Mouse (Mus musculus) CH12.LX (cell line): ENCODE measurements at regions not wholly inside any gene's neighbourhood (a gene's known extent, or its start where the extent isn't known, plus 50 kb on each side); places are given as distances from the start of the nearest gene placed in this dataset.
A peak's percentile ranks its signal among the peaks of the same experiment; 100 is the strongest.

Experiments used
- DNase-seq: peaks from one replicate; pipeline ENCODE4 v3.0.0-alpha.2; 2013; ENCODE audit errors: extremely low read depth
- H3K27ac ChIP-seq: 2 replicates; pipeline ENCODE4 v1.5.1; 2012; ENCODE audit warnings: low read depth, mild to moderate bottlenecking, control low read depth, moderate library complexity; ENCODE audit not compliant: insufficient read depth
- H3K27me3 ChIP-seq: replicated peaks from 2 replicates; pipeline ENCODE3; 2012; ENCODE audit warnings: inconsistent platforms
- H3K36me3 ChIP-seq, 2 experiments: replicated peaks in 1 of 2; 2 replicates each; pipeline versions ENCODE3 to v1.6.1; 2012; ENCODE audit warnings: inconsistent platforms in 1 of 2, low read length in 1 of 2, mild to moderate bottlenecking in 1 of 2, mixed read lengths in 1 of 2, moderate library complexity in 1 of 2; ENCODE audit not compliant: control insufficient read depth in 1 of 2, insufficient read depth in 1 of 2
- H3K4me1 ChIP-seq, 2 experiments: 2 replicates each; pipeline ENCODE4 v1.6.1; 2012; ENCODE audit warnings: inconsistent platforms in 1 of 2, moderate library complexity in 1 of 2; ENCODE audit not compliant: insufficient read depth in 2 of 2, control insufficient read depth in 1 of 2
- H3K4me2 ChIP-seq: 2 replicates; pipeline ENCODE4 v1.6.1; 2012; ENCODE audit warnings: low read depth, mild to moderate bottlenecking, control low read depth; ENCODE audit not compliant: poor library complexity, insufficient read depth, severe bottlenecking
- H3K4me3 ChIP-seq, 3 experiments: fragments of 150-350 bp in 1 of 3; sonication (generic) in 1 of 3; replicated peaks in 1 of 3; 2 replicates each; pipeline versions ENCODE3 to v1.5.1; 2011 to 2012; ENCODE audit warnings: low read depth in 2 of 3, low read length in 2 of 3, mild to moderate bottlenecking in 2 of 3, moderate library complexity in 2 of 3, control low read depth in 1 of 3, improper control_type of control experiment in 1 of 3, inconsistent platforms in 1 of 3, mixed read lengths in 1 of 3; ENCODE audit not compliant: poor library complexity in 1 of 3
- H3K79me2 ChIP-seq: replicated peaks from 2 replicates; pipeline ENCODE4 v1.6.1; 2012; ENCODE audit warnings: mild to moderate bottlenecking, moderate library complexity; ENCODE audit not compliant: control insufficient read depth, poor library complexity, insufficient read depth, severe bottlenecking; ENCODE audit errors: extremely low read depth
- H3K9ac ChIP-seq: 2 replicates; pipeline ENCODE4 v1.6.1; 2012; ENCODE audit warnings: low read depth, mild to moderate bottlenecking, control low read depth, moderate library complexity; ENCODE audit not compliant: insufficient read depth
- H3K9me3 ChIP-seq: replicated peaks from 2 replicates; pipeline ENCODE3; 2012; ENCODE audit warnings: low read length, inconsistent platforms, mixed read lengths
- CHD1 ChIP-seq: IDR thresholded peaks from 2 replicates; pipeline ENCODE4 v1.6.1; 2012; ENCODE audit warnings: low read depth, low read length, improper control_type of control experiment, inconsistent platforms
- CTCF ChIP-seq, 2 experiments: IDR thresholded peaks in 1 of 2; conservative IDR thresholded peaks in 1 of 2; 2 replicates each; pipeline ENCODE4 v1.5.1; 2011 to 2012; ENCODE audit warnings: low read depth in 2 of 2, low read length in 2 of 2, improper control_type of control experiment in 1 of 2, inconsistent platforms in 1 of 2, mild to moderate bottlenecking in 1 of 2, moderate library complexity in 1 of 2
- ELF1 ChIP-seq: IDR thresholded peaks from 2 replicates; pipeline ENCODE4 v1.6.1; 2014; ENCODE audit warnings: low read depth, mild to moderate bottlenecking, inconsistent platforms, low read length, improper control_type of control experiment
- EP300 ChIP-seq: IDR thresholded peaks from 2 replicates; pipeline ENCODE4 v1.6.1; 2011; ENCODE audit warnings: low read length, improper control_type of control experiment
- JUN ChIP-seq: IDR thresholded peaks from 2 replicates; pipeline ENCODE4 v1.6.1; 2011; ENCODE audit warnings: low read depth, mild to moderate bottlenecking, low read length, improper control_type of control experiment, moderate library complexity; ENCODE audit not compliant: insufficient read depth
- JUND ChIP-seq: conservative IDR thresholded peaks from 2 replicates; pipeline ENCODE4 v1.6.1; 2011; ENCODE audit warnings: low read depth, low read length, improper control_type of control experiment
- MAZ ChIP-seq: IDR thresholded peaks from 2 replicates; pipeline ENCODE4 v1.6.1; 2012; ENCODE audit warnings: low read depth, mild to moderate bottlenecking, inconsistent platforms, low read length, improper control_type of control experiment, moderate library complexity
- MEF2A ChIP-seq: IDR thresholded peaks from 2 replicates; pipeline ENCODE4 v1.6.1; 2014; ENCODE audit warnings: low read depth, mild to moderate bottlenecking, inconsistent platforms, low read length, improper control_type of control experiment, borderline replicate concordance
- MXI1 ChIP-seq: IDR thresholded peaks from 2 replicates; pipeline ENCODE4 v1.6.1; 2011; ENCODE audit warnings: mild to moderate bottlenecking, low read depth, low read length, improper control_type of control experiment
- NELFE ChIP-seq: IDR thresholded peaks from 2 replicates; pipeline ENCODE4 v1.6.1; 2011; ENCODE audit warnings: low read depth, low read length, improper control_type of control experiment
- POLR2A ChIP-seq: IDR thresholded peaks from 2 replicates; pipeline ENCODE4 v1.6.1; 2011; ENCODE audit warnings: low read depth, mild to moderate bottlenecking, improper control_type of control experiment, low read length
- POLR2AphosphoS2 ChIP-seq: IDR thresholded peaks from 2 replicates; pipeline ENCODE4 v1.6.1; 2011; ENCODE audit warnings: low read depth, low read length, improper control_type of control experiment
- RCOR1 ChIP-seq: conservative IDR thresholded peaks from 2 replicates; pipeline ENCODE4 v1.6.1; 2012; ENCODE audit warnings: low read depth, mild to moderate bottlenecking, inconsistent platforms, low read length, improper control_type of control experiment
- SIN3A ChIP-seq: IDR thresholded peaks from 2 replicates; pipeline ENCODE4 v1.6.1; 2012; ENCODE audit warnings: low read length, improper control_type of control experiment, inconsistent platforms
- SMC3 ChIP-seq: IDR thresholded peaks from 2 replicates; pipeline ENCODE4 v1.6.1; 2011; ENCODE audit warnings: low read depth, low read length, improper control_type of control experiment
- TBP ChIP-seq: conservative IDR thresholded peaks from 2 replicates; pipeline ENCODE4 v1.6.1; 2011; ENCODE audit warnings: low read depth, low read length, improper control_type of control experiment
- TCF12 ChIP-seq: IDR thresholded peaks from 2 replicates; pipeline ENCODE4 v1.6.1; 2014; ENCODE audit warnings: low read depth, mild to moderate bottlenecking, inconsistent platforms, low read length, improper control_type of control experiment
- UBTF ChIP-seq: IDR thresholded peaks from 2 replicates; pipeline ENCODE4 v1.6.1; 2012; ENCODE audit warnings: low read depth, mild to moderate bottlenecking, inconsistent platforms, low read length, improper control_type of control experiment, moderate library complexity
- USF1 ChIP-seq: IDR thresholded peaks from 2 replicates; pipeline ENCODE4 v1.6.1; 2014; ENCODE audit warnings: low read depth, mild to moderate bottlenecking, inconsistent platforms, low read length, improper control_type of control experiment
- ZC3H11A ChIP-seq: IDR thresholded peaks from 2 replicates; pipeline ENCODE4 v1.6.1; 2012; ENCODE audit warnings: low read depth, mild to moderate bottlenecking, inconsistent platforms, low read length, improper control_type of control experiment
- ZNF384 ChIP-seq: IDR thresholded peaks from 2 replicates; pipeline ENCODE4 v1.6.1; 2012; ENCODE audit warnings: low read depth, low read length, improper control_type of control experiment, inconsistent platforms
- dilution Hi-C: fragments of 300-500 bp; cut with MboI; formaldehyde crosslinking; loops from 2 replicates; pipeline ENCODE4 v1.14.3; 2020; ENCODE audit warnings: low sequenced_read_pairs; ENCODE audit not compliant: extremely low pct_unique_long_range_greater_than_20kb, extremely low pct_ligation_motif_present
- in situ Hi-C: fragments of 300-500 bp; cut with MboI; formaldehyde crosslinking; loops from 3 replicates; pipeline ENCODE4 v1.14.3; 2019; ENCODE audit warnings: low sequenced_read_pairs, low pct_ligation_motif_present, low pct_unique_long_range_greater_than_20kb, mixed read lengths

- no peak overlapping the region for H3K27ac ChIP-seq
- in situ Hi-C loops, result no loop called here
- H3K4me1 ChIP-seq, result peaks cover 3 to 13% of the 10 kb centered on the region in 2 experiments; a peak in 3 of 4 replicates
- no peak overlapping the region for H3K9ac ChIP-seq
- peaks cover 3% of the 10 kb centered on the region for H3K9me3 ChIP-seq
- no peak for TF ChIP-seq SIN3A
- TF ChIP-seq JUN, result no peak
- TF ChIP-seq TBP, result no peak
- no peak for TF ChIP-seq POLR2AphosphoS2
- no peak for TF ChIP-seq UBTF
- no peak for TF ChIP-seq CTCF (conservative IDR thresholded peaks at IDR 0.05 in 1 of 2, IDR thresholded peaks at IDR 0.05 in 1 of 2; ENCODE audit: low read depth in 2 of 2, low read length in 2 of 2)
- no peak for TF ChIP-seq RCOR1
- TF ChIP-seq NELFE, result no peak
- no peak for TF ChIP-seq USF1
- TF ChIP-seq EP300, result no peak
- TF ChIP-seq ZC3H11A, result no peak
- no peak for TF ChIP-seq MEF2A
- TF ChIP-seq SMC3, result no peak
- TF ChIP-seq POLR2A, result no peak
- TF ChIP-seq MXI1, result no peak
- TF ChIP-seq MAZ, result no peak
- no peak for TF ChIP-seq CHD1
- TF ChIP-seq ELF1, result no peak
- no peak for DNase-seq
- H3K4me2 ChIP-seq, result no peak overlapping the region
- H3K79me2 ChIP-seq, result no peaks in the 10 kb centered on the region
- no peaks in the 10 kb centered on the region for H3K36me3 ChIP-seq
- dilution Hi-C loops, result no loop called here
- no peaks in the 10 kb centered on the region for H3K27me3 ChIP-seq
- no peak overlapping the region for H3K4me3 ChIP-seq
Measured at GRCm38 (mm10) chr16:50837416-50837815, 246.5 kb upstream of the Ccdc54 start.

DNA sequence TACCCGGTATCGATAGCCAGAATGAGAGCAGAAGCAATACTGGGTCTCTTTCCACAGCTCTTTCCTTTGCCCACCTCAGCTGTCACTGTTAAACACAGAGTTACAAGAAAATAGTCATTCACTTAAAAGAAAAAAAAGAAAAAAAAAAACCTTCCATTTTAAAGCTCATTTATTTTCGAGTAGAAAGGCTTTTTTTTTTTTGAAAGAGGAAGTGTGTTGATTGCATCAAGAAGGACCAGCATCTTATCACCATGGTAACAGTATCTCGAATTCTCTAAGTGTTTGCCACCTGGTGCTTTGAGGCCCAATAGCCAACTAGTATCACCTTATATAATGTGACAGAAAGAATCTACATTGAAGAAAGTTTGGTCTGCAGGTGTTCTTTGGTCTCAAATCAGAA lies 245.5 kb upstream of the Ccdc54 start:
- Histone ChIP-seq H3K4me3 (no peak overlapping the region), H3K9ac (no peak overlapping the region), H3K36me3 (no peaks in the 10 kb centered on the region), H3K79me2 (no peaks in the 10 kb centered on the region), H3K27ac (no peak overlapping the region), H3K27me3 (no peaks in the 10 kb centered on the region), H3K4me1 (peaks cover 3 to 13% of the 10 kb centered on the region in 2 experiments; a peak in 3 of 4 replicates), H3K4me2 (no peak overlapping the region), H3K9me3 (peaks cover 3% of the 10 kb centered on the region)
- peak; percentile 9 for DNase-seq
- TF ChIP-seq USF1 (no peak), TCF12 (no peak), JUND (no peak), ZNF384 (peak; percentile 57), RCOR1 (no peak)
- in situ Hi-C loops (no loop called here), dilution Hi-C loops (no loop called here)
